Mouse (Mus musculus) neural tube, embryonic 10.5 days (tissue): Measurements from ENCODE around the gene Plcb4.

Source experiments
- DNase-seq: peaks from one replicate; pipeline ENCODE4 v3.0.0-alpha.2; 2017; ENCODE audit warnings: low spot score; ENCODE audit errors: extremely low spot score

Plcb4 gene

DNA sequence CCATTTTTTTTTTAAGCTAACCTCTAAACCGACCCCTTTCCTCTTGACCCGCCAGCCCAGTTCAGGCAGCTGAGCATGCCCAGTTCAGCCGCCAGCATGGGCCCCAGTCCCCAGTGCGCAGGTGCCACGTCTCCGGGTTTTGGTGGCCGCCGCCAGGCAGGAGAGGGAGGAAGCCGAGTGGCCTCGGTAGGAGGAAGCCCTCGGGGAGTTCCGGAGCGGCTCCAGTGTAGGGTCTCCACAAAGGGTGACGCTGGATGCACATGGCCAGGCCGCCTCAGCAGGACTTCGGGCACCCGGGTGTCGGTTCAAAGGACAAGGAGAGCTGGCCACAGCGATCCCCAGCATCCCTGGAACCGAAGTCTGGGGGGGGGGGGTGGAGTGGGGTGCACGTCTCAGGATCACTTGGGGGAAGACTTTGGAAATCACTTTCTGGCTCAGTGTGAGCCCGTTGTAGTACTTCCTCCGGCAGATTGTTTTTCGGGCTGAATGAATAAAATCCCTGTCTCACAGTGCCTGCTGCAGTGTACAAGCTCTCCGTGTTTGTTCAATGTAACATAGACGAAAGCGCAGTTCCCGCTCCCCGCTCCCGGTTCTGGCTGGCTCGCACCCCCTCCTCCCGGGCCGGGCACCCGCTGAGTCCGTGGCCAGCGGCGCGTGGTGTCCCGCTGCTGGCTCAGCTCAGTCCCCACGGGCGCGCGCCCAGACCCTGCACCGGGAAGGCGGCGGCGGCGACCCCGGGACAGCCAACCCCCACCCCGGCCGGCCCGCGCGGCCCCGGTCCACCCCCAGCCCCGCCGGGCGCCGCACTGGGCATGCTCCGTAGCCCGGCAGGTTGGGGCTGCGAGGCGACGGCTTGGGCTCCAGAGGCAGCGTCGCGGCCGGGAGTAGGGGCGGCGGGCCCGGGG lies at the start of gene Plcb4:
TSS of gene Plcb4 (plus strand) at position 526 of the 905 bp plus-strand sequence.
- DNase-seq = peak; percentile 90

GRCm38 (mm10) chr2:135614651-135615261 lies 44.1 kb upstream of the Plcb4 start:
- no peak for DNase-seq

DNA sequence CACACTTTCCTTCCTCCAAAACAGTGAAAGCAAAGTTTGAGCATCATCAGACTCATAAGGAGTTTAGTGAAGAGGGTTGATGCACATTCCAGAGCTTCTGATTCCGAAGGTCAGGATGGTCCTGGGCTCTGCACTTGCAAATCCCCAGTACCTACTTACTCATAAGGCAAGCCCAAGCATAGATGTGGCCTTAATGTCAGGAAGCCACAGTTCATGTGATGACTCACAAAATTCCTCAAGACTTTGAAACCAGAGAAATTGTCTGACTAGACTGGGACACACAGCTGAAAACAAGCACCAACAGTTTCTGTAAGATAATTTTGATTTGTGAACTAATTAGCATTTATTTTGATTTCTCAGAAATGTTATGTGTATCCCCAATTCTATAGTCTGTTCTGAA lies 42.7 kb upstream of the Plcb4 start:
- DNase-seq = no peak

DNA sequence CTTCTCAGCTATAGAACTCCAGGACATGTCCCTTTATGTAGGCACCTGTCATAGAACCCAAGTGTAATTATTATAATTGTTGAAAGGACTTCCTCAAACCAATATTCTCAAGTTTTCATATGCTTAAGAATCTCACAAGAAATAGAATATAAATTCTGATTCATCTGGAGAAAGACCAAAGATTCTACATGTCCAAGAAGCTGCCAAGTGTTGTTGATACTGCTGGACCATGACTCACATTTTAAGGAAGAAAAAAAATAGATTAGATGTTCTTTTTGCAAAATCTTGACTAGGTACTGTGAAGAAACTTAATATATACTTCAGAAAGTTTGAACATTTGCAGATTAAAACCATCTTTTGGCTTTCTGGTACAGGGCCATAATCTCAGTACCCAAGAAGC lies 40.3 kb upstream of the Plcb4 start:
- DNase-seq = no peak

DNA sequence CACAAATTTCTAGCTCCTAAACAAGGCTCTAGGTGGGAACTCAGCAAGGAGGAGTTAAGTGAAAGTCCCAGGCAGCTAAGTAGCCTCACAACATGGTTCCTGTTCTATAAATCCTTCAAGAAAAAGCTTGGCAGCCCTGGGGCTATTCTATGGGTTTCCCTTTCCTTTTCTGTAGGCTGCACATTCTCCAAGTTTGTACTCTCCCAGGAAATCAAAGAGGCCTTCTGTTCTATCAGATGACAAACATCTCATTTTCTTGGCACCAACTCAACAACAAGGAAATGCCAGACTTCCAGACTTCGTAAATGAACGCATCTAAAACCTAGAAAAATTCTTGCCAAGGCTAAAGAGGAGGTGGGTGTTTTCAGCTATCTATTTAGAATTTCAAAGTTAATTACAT lies 38.9 kb upstream of the Plcb4 start:
- DNase-seq = no peak

GRCm38 (mm10) chr2:135627821-135628220 lies 31.0 kb upstream of the Plcb4 start:
- no peak for DNase-seq

DNA sequence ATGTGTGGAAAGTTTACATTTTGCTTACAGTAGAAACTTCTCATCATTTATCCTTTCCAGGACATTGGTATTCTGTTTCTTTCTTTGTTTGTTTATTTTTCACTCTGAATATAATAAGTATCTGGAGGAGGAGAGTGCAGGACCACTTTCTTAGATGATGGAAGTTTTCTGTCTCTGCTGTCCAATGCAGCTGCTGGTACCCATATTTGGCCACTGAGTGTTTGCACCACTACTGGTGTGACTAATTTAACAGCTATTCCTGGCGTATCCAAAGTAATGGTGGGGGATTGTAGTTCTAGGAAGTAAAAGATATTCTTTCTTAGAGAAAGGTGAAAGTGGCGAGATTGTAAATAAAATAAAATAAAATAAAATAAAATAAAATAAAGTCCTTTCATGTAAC lies 21.6 kb upstream of the Plcb4 start:
- no peak for DNase-seq

GRCm38 (mm10) chr2:135641002-135641401 lies 17.8 kb upstream of the Plcb4 start:
- no peak for DNase-seq

- no peak for DNase-seq
Observed at GRCm38 (mm10) chr2:135641636-135642035, 17.2 kb upstream of the Plcb4 start.

- DNase-seq = no peak
Observed at GRCm38 (mm10) chr2:135646226-135646625, 12.6 kb upstream of the Plcb4 start.

DNA sequence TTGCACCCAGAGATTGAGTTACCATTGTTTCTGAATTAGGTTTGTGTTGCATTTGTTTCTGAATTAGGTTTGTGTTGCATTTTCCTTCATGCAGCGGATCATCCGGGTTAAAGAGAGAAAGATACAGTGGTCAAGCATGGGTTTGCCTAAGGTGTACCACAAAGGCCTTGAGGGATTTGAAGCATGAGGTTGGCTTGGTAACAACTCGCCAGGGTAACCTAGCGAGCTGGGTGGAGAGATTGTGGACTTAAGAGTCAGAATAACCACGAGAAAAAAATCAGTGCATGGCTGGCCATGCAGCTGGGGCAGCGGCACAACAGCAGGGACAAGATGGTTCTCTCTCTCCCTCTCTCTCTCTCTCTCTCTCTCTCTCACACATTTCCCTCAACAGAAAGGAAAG lies 12.2 kb upstream of the Plcb4 start:
- DNase-seq = no peak

GRCm38 (mm10) chr2:135647985-135648384 lies 10.8 kb upstream of the Plcb4 start:
- DNase-seq = no peak

GRCm38 (mm10) chr2:135650885-135651284 lies 7.9 kb upstream of the Plcb4 start:
- no peak for DNase-seq

DNA sequence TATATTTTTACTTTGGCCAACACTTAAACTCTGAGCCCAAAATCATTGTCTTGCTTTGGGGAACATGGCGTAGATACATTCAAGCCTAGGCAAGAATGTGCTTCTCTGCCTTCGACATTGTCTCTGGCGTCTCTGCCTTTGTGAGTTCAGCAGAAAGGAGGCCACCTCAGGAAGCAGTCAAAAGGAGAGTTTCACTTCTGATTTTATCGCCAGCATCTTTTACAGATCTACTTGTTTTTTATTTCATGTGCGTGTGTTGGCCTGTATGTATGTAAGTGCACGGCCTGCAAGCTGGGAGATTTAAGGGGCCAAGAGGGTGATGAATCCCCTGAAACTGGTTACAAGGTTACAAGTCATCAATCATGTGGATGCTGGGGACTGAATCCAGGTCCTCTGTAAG lies 6.8 kb upstream of the Plcb4 start:
- DNase-seq = no peak

DNA sequence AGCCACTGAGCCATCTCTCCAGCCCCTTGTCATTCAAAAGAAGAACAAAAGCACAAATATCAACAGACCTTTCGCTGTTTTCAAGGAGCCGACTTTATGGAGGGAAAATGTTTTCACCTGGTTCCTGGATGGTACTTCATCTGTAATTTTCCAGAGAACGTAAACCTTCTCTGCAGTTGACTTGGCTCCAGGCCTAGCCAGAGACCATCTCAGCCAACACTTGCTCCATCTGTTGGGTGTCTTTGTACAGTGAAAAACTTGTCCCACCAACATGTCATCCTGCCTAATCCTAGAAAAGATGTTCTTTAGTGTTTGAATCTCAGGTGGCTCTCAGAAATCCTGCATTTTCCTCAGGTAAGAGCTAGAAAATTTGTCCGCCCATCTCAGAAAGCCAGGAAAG lies 6.4 kb upstream of the Plcb4 start:
- no peak for DNase-seq

- DNase-seq = no peak
Observed at GRCm38 (mm10) chr2:135655948-135656347, 2.9 kb upstream of the Plcb4 start.

DNA sequence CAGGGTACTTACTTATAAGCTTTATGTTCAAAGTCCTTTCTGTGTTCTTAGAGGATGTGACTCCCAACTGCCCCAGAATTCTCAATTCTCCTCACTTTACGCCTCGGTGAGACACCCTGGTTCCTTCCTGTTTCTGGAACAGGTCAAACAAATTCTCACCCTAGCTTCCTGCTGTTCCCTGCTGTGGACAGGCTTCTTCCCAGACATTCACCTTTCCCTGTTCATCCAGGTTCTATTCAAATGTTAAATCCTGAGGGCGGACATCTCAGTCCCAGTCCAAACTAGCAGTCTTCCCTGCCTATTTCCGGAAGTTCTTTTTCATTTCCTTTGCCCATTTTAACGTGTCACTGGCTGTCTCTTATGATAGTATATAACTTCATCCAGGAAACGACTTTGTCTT lies 2.2 kb upstream of the Plcb4 start:
- no peak for DNase-seq

GRCm38 (mm10) chr2:135659391-135660180 lies 775 bp downstream of the Plcb4 start:
- DNase-seq = peak; percentile 75

GRCm38 (mm10) chr2:135660816-135661215 lies 2.0 kb downstream of the Plcb4 start:
- DNase-seq = no peak

DNA sequence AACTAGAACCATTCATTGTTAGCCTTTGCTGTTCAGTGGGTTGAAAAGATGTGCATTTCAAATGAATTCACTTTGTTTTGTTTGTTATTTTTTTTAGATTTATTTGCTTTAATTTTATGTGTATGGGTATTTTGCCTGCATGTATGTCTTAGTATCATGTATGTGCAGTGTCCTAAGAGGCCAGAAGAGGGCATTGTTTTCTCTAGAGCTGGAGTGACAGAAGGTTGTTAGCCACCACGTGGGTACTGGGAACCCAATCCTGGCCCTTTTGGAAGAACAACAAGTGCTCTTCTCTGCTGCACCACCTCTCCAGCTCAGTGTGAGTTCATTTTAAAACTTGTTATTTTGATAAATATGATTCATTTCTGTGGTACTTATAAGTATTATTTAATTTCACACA lies 5.0 kb downstream of the Plcb4 start:
- no peak for DNase-seq

GRCm38 (mm10) chr2:135667496-135667895 lies 8.7 kb downstream of the Plcb4 start:
- no peak for DNase-seq

GRCm38 (mm10) chr2:135672459-135673104 lies 13.8 kb downstream of the Plcb4 start:
- DNase-seq = no peak
